Mouse (Mus musculus) ovary, postnatal 14 days (tissue): ENCODE results near the gene Man2c1.

Experiments
- DNase-seq: peaks from one replicate; pipeline ENCODE4 v3.0.0; 2022; ENCODE audit warnings: low spot score

The Man2c1 gene

DNA sequence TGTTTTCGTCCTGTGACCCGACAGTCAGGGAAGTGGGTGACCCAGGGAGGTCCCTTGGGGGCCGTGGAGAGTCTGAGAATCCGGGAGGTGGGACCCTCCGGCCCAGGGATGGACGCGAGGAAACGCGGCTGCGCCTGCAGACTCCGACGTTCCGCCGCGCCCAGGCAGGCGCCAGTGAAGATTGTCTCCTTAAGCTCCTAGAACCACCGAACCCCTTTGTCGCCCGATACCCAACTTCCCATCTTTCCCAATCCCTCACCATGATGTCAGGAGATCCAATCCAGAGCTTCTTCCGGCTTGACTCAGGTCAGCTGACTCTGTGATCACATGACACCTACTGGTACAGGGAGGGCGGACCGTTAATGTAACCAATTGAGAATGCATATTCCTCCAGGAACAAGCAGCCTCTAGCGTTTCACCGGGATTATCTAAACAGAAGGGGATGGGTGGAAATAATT lies 27.6 kb downstream of the Man2c1 start, which contains the start of gene Commd4:
TSS of gene Commd4 (minus strand) at position 319 of the 458 bp plus-strand sequence.
- DNase-seq, result peak; percentile 89

DNA sequence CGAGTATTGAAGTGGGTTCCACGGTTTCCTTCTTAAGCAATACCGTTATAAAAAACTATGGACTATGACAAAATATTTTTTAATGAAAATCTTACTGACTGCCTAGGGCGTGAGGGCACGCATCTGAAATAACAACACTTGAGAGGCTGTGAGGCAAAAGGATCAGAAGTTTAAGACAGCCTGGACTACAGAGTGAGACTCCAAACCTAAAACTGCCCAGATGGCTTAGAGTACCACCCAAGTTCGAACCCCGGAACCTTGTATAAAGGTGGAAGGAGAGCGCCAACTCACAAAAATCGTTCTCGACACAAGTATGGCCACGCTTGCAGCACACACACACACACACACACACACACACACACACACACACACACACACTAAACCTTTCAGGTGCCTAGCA lies 28.0 kb downstream of the Man2c1 start:
- DNase-seq, result no peak

DNA sequence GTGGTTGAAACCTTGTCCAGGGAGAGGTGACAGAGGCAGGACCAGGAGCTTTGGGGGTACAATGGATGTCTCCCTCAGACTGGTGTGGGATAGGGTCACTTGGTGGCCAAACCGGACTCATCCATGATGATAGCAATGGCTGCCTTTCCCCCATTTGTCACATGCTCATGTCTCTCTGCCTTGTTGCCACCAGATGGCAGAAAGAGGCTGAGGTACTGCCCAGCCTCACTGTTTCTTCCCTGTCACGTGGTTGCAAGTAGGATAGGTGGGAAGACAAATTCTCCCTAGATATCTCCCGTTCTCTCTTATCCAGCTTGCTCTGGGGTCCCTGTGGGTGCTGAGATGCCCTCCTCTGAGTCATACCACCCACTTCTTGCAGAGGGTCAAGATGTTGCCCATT lies 32.0 kb downstream of the Man2c1 start:
- no peak for DNase-seq

DNA sequence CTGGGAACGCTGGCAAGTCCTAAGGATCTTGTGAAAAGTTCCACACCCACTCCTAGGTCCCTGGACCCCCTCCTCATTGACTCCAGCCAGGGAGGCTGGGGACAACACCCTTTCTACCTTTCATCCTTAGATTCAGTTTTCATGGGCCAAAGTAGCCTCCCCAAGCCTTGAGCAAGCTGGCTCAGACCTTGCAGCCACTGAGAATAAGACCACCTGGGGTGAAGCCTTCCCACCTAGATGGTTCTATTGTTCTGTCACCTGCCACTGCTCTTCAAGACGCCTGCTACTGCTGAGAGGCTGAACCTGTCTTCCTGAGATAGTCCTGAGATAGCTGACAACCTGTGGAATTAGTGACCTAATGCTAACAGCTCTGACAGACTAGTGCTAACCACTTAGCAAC lies 32.6 kb downstream of the Man2c1 start:
- no peak for DNase-seq

DNA sequence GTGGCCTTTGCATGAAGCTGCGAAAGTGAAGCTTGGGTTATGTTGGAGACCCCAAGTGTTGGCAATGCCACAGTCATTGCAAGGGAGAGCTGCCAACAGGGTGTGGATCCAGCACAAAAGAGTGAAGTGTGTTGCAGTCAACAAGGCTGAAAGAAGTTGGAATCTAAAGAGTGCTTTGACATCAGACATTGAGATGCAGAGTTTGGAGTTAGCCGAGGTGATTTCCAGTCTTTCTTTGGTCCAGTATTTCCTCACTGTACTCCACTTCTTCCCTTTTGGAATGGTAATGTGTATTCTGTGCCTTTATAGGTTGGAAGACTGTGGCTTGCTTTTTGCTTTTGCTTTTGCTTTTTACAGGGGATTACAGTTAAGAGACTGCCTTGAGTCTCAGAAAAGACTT lies 35.7 kb downstream of the Man2c1 start:
- DNase-seq, result no peak

DNA sequence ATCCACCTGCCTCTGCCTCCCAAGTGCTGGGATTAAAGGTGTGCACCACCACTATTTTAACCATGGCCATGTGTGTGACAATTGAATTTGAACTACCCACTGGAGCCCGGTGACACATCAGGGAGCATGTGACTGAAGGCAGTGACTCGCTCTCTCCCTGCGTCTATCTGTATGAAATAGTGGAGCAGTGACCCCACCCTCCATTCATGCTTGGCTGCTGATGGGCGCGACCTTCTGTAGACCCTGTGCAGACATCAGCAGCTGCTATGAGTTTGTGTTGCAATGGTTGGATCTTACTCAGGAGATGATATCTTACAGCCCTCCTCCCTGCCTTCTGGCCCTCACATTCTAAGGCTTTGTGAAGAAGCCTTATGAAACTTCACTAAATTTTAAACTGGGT lies 37.9 kb downstream of the Man2c1 start:
- DNase-seq, result no peak
